Mouse (Mus musculus) cortical plate, adult 2 months (tissue): ENCODE measurements around the gene B3galt4. TPM values are rescaled to one million over a fixed set of nuclear protein-coding genes. Genes with fewer than 3 reads are reported as not detected.
"Not testable (repeated sequence)": the region's sequence is repeated elsewhere in the genome, so short reads cannot be mapped to it uniquely, and the experiment has no call there.

Experiments used
- H3K27ac ChIP-seq: fragments of 200-500 bp; 2 replicates; pipeline ENCODE4 v1.5.1; 2012; ENCODE audit warnings: low read length, control low read depth, inconsistent platforms; ENCODE audit not compliant: insufficient read depth
- H3K4me1 ChIP-seq: fragments of 200-500 bp; 2 replicates; pipeline ENCODE4 v1.6.1; 2011; ENCODE audit warnings: low read length; ENCODE audit not compliant: control insufficient read depth, insufficient read depth
- H3K4me3 ChIP-seq: fragments of 200-500 bp; 2 replicates; pipeline ENCODE4 v1.5.1; 2011; ENCODE audit warnings: mild to moderate bottlenecking, low read length, control low read depth; ENCODE audit not compliant: insufficient read depth
- CTCF ChIP-seq: fragments of 200-500 bp; IDR thresholded peaks from 2 replicates; pipeline ENCODE4 v1.5.1; 2011; ENCODE audit warnings: mild to moderate bottlenecking, control low read depth, low read length; ENCODE audit not compliant: insufficient read depth; ENCODE audit errors: extremely low read depth
- POLR2A ChIP-seq: fragments of 200-500 bp; IDR thresholded peaks from 2 replicates; pipeline ENCODE4 v1.6.1; 2011; ENCODE audit warnings: mild to moderate bottlenecking, low read length, control low read depth; ENCODE audit not compliant: insufficient read depth; ENCODE audit errors: extremely low read depth
- polyA plus RNA-seq: library from polyadenylated mRNA; depleted of rRNA; stranded (reverse); fragments of >200 nt; gene quantifications from 2 replicates; pipeline ENCODE4 v1.2.3, GENCODE M21; 2012

B3galt4 gene
- polyA plus RNA-seq, 1 experiment = 7.0 TPM

DNA sequence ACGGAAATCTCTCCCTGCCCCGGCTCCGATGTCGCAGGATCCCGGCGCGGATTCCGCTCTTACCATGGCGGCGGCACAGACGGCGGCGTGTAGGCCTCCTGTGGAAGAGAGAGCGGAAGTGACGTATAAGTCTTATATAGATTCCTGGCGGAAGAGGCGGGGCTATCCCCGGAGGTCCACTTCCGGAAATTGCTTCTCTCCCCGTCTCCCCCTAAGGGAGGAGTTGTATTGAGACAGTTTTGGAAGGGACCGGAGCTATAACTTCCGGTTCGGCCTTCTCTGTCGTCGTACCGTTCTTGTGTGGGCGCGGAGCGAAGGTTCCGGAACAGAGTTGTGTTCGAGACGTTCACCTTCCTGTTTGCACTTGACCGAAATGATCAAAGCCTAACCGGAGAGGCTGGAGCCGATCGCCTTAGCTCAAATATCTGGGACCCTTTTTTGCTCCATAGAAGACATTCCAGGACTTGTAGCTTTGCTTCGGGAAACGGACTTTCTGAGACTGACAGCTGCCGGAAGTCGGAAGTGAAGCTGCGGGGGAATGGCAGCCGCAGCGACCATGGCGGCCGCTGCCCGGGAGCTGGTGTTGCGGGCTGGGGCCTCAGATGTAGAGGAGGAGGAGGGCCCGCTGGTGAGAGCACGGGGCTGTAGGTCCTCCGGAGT is 4.4 kb upstream of the B3galt4 start, which contains the start of the genes Vps52 and Rps18:
Vps52 (plus strand) TSS at position 258 of the 660 bp plus-strand sequence.
Rps18 (minus strand) TSS at position 447 of the 660 bp plus-strand sequence.
- Histone ChIP-seq H3K4me3 (peak within 1 kb of the TSS; percentile 80), H3K27ac (peak within 1 kb of the TSS; percentile 68), H3K4me1 (no peaks in the 10 kb centered on the region; the same call in 1 of the 2 replicates)
- TF ChIP-seq POLR2A = peak; percentile 89
- TF ChIP-seq CTCF = no peak

- TF ChIP-seq CTCF (no peak), POLR2A (0 out of 2 replicates have a peak, but pooled peaks have one; percentile 24)
- H3K27ac ChIP-seq = peak overlapping the region; percentile 17; the same call in 1 of the 2 replicates
- H3K4me3 ChIP-seq = peak overlapping the region; percentile 80
- no peaks in the 10 kb centered on the region; the same call in 1 of the 2 replicates for H3K4me1 ChIP-seq
Observed at GRCm38 (mm10) chr17:33954646-33955554, 3.6 kb upstream of the B3galt4 start.

GRCm38 (mm10) chr17:33953961-33954565 is 2.8 kb upstream of the B3galt4 start:
- H3K4me3 ChIP-seq = peak overlapping the region; percentile 80; the same call in 1 of the 2 replicates
- no peak for TF ChIP-seq POLR2A
- TF ChIP-seq CTCF = no peak
- H3K4me1 ChIP-seq = no peaks in the 10 kb centered on the region; the same call in 1 of the 2 replicates
- no peak overlapping the region for H3K27ac ChIP-seq

- Histone ChIP-seq H3K4me3 (no peak overlapping the region), H3K4me1 (no peaks in the 10 kb centered on the region; the same call in none of the 2 replicates), H3K27ac (no peak overlapping the region)
- TF ChIP-seq CTCF (no peak), POLR2A (no peak)
Observed at GRCm38 (mm10) chr17:33953310-33953709, 2.0 kb upstream of the B3galt4 start.

- Histone ChIP-seq H3K27ac (no peak overlapping the region), H3K4me1 (no peaks in the 10 kb centered on the region; the same call in none of the 2 replicates), H3K4me3 (no peak overlapping the region)
- no peak for TF ChIP-seq POLR2A
- no peak for TF ChIP-seq CTCF
Observed at GRCm38 (mm10) chr17:33952879-33953278, 1.6 kb upstream of the B3galt4 start.

GRCm38 (mm10) chr17:33952015-33952414 is 727 bp upstream of the B3galt4 start:
- not testable (repeated sequence) for H3K4me1 ChIP-seq, H3K4me3 ChIP-seq, H3K27ac ChIP-seq

GRCm38 (mm10) chr17:33950131-33950625 is 1.1 kb downstream of the B3galt4 start:
- TF ChIP-seq POLR2A (no peak), CTCF (no peak)
- no peak overlapping the region for H3K27ac ChIP-seq
- H3K4me3 ChIP-seq = peak overlapping the region; percentile 49
- H3K4me1 ChIP-seq = no peaks in the 10 kb centered on the region; the same call in 1 of the 2 replicates

GRCm38 (mm10) chr17:33948905-33949537 is 2.3 kb downstream of the B3galt4 start:
- H3K27ac ChIP-seq = no peak overlapping the region
- H3K4me1 ChIP-seq = no peaks in the 10 kb centered on the region; the same call in 1 of the 2 replicates
- H3K4me3 ChIP-seq = no peak overlapping the region; the same call in 1 of the 2 replicates

More at GRCm38 (mm10) chr17:33948905-33949537, 2.3 kb downstream of the B3galt4 start:
- TF ChIP-seq POLR2A = no peak
- TF ChIP-seq CTCF = no peak
